Mouse (Mus musculus): Measurements from ENCODE around the gene Elfn2. TPM values are rescaled to one million over a fixed set of nuclear protein-coding genes. Genes with fewer than 3 reads are reported as not detected.

Gene Elfn2
- polyA plus RNA-seq, 1 experiment from 2014 or later, result 0.05 TPM

GRCm38 (mm10) chr15:78624961-78625360 lies 93.6 kb downstream of the Elfn2 start:
- no peak overlapping the region for H3K4me3 ChIP-seq
- H3K9me3 ChIP-seq, result no peaks in the 10 kb centered on the region
- no peak overlapping the region for H3K27ac ChIP-seq (replicated peaks)
- 77% methylated on average over 3 of the region's 3 CpGs for WGBS
- peaks cover 21% of the 10 kb centered on the region for H3K27me3 ChIP-seq (replicated peaks; ENCODE audit: low read depth, poor library complexity, severe bottlenecking)
- DNase-seq (ENCODE audit: low spot score), result no peak
- H3K36me3 ChIP-seq (replicated peaks), result no peaks in the 10 kb centered on the region
- no peaks in the 10 kb centered on the region for H3K4me1 ChIP-seq

DNA sequence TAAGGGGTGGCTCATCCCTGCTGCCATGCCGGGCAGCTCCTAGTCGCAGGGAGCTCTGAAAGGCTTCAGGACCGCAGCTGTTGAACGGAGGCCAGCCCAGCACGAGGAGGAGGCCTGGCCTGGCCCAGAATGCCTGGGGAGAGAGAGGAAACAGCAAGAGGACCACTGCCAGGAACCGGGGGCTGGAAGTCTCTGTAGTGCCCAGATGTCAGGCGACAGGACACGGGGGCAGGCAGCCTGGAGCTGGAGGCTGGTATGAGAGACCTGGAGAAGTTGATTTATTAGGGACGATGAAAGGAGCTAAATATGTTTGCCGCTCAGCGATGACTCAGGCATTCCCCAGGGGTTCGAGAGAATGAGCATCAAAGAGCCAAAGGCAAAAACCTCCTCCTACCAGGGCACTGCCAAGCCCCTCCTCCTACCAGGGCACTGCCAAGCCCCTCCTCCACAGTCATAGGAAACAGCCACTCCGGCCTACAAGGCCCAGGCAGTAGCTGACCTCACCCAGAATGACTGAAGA lies 94.1 kb downstream of the Elfn2 start:
- Histone ChIP-seq H3K9me3 (no peaks in the 10 kb centered on the region), H3K27me3 (replicated peaks; ENCODE audit: low read depth, poor library complexity, severe bottlenecking) (peaks cover 22% of the 10 kb centered on the region), H3K4me3 (no peak overlapping the region), H3K27ac (replicated peaks) (no peak overlapping the region), H3K4me1 (no peaks in the 10 kb centered on the region), H3K36me3 (replicated peaks) (no peaks in the 10 kb centered on the region)
- DNase-seq (ENCODE audit: low spot score), result no peak
- 72% methylated on average over 13 of the region's 13 CpGs for WGBS

GRCm38 (mm10) chr15:78623426-78623825 lies 95.1 kb downstream of the Elfn2 start:
- WGBS, result 19% methylated on average over 5 of the region's 5 CpGs
- Histone ChIP-seq H3K27me3 (replicated peaks; ENCODE audit: low read depth, poor library complexity, severe bottlenecking) (peaks cover 22% of the 10 kb centered on the region), H3K9me3 (no peaks in the 10 kb centered on the region), H3K4me3 (no peak overlapping the region), H3K36me3 (replicated peaks) (no peaks in the 10 kb centered on the region), H3K27ac (replicated peaks) (no peak overlapping the region), H3K4me1 (no peaks in the 10 kb centered on the region)
- DNase-seq (ENCODE audit: low spot score), result peak; percentile 77

Other genes starting within 250 kb of the Elfn2 start
- gene Il2rb, start 223.5 kb downstream of the Elfn2 start, polyA plus RNA-seq (2016; fragmentation: Nextera tagmentation; extraction: Ambion mirVana), result 0.09 TPM in 1 of 2 replicates, not detected in the other
- gene C1qtnf6, start 187.4 kb downstream of the Elfn2 start, polyA plus RNA-seq (2016; fragmentation: Nextera tagmentation; extraction: Ambion mirVana), result 9.6 and 10.4 TPM in 2 replicates
- not detected in 2 replicates for gene Sstr3, start 174.1 kb downstream of the Elfn2 start, polyA plus RNA-seq (2016; fragmentation: Nextera tagmentation; extraction: Ambion mirVana)
- 5.0 and 7.7 TPM in 2 replicates for gene Rac2, start 146.0 kb downstream of the Elfn2 start, polyA plus RNA-seq (2016; fragmentation: Nextera tagmentation; extraction: Ambion mirVana)
- gene Cyth4, start 121.7 kb downstream of the Elfn2 start, polyA plus RNA-seq (2016; fragmentation: Nextera tagmentation; extraction: Ambion mirVana), result 3.8 and 5.8 TPM in 2 replicates
- gene Mfng, start 54.7 kb upstream of the Elfn2 start, polyA plus RNA-seq (2016; fragmentation: Nextera tagmentation; extraction: Ambion mirVana), result 36.4 and 39.0 TPM in 2 replicates
- gene Card10, start 84.3 kb upstream of the Elfn2 start, polyA plus RNA-seq (2016; fragmentation: Nextera tagmentation; extraction: Ambion mirVana), result 3.3 and 4.3 TPM in 2 replicates
- 19.9 and 20.8 TPM in 2 replicates for gene Cdc42ep1, start 123.9 kb upstream of the Elfn2 start, polyA plus RNA-seq (2016; fragmentation: Nextera tagmentation; extraction: Ambion mirVana)
- not detected in 2 replicates for gene Lgals2, start 136.8 kb upstream of the Elfn2 start, polyA plus RNA-seq (2016; fragmentation: Nextera tagmentation; extraction: Ambion mirVana)
- gene Gga1, start 158.4 kb upstream of the Elfn2 start, polyA plus RNA-seq (2016; fragmentation: Nextera tagmentation; extraction: Ambion mirVana), result 52.0 and 53.5 TPM in 2 replicates
- gene Gm49510, start 180.9 kb upstream of the Elfn2 start, polyA plus RNA-seq (2016; fragmentation: Nextera tagmentation; extraction: Ambion mirVana), result 0.34 and 0.74 TPM in 2 replicates
- gene Sh3bp1, start 181.0 kb upstream of the Elfn2 start, polyA plus RNA-seq (2016; fragmentation: Nextera tagmentation; extraction: Ambion mirVana), result 35.6 and 36.1 TPM in 2 replicates
- 32.6 and 36.5 TPM in 2 replicates for gene Pdxp, start 195.1 kb upstream of the Elfn2 start, polyA plus RNA-seq (2016; fragmentation: Nextera tagmentation; extraction: Ambion mirVana)
- 241 and 316 TPM in 2 replicates for gene Lgals1, start 208.0 kb upstream of the Elfn2 start, polyA plus RNA-seq (2016; fragmentation: Nextera tagmentation; extraction: Ambion mirVana)
- gene Nol12, start 216.2 kb upstream of the Elfn2 start, polyA plus RNA-seq (2016; fragmentation: Nextera tagmentation; extraction: Ambion mirVana), result 69.2 and 71.5 TPM in 2 replicates
- 46.7 and 49.4 TPM in 2 replicates for gene Triobp, start 229.0 kb upstream of the Elfn2 start, polyA plus RNA-seq (2016; fragmentation: Nextera tagmentation; extraction: Ambion mirVana)

All from embryonic facial prominence, embryonic 10.5 days (tissue).